ENCODE assay signal across 13 mouse cellular contexts in the genomic region with DNA sequence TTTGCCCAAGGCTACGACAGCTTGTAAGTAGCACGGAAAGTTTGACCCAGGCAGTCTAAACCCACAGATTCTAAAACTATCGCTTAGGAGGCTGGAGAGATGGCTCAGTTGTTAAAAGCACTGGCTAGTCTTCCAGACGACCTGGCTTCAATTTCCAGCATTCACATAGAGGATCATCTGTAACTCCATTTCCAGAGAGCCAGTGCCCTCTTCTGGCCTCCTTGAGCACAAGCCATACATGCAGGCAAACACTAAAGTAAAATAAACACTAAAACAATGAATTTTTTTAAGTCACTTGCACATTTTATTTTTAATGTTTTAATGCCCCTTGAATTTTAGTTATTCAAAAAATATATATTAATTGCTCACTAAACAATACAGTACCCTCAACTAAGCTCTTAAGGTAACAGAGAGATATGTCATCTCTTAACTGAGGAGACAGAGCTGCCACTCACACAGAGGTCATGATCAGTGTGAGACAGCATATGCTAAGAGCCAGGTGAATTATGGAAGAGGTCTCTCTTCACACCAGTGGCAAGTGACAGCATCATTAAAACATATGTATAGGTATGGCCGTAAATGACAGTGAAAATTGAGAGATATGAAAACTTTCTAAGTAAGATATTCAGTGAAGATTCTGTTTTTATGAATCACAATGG. TPM values are rescaled to one million over a fixed set of nuclear protein-coding genes. Genes with fewer than 3 reads are reported as not detected.
DNase-seq lines count a peak whose midpoint lies in the region; TF ChIP-seq lines count a peak whose summit lies in the region.
"Had no signal": no experiment of that assay in that cellular context is flagged by ENCODE, and none has a peak within 500 bp of the region (broad histone marks: within the 10 kb centered on the region; RNA-seq: fewer than 3 reads in every experiment).

No protein-coding gene starts in this region.

- TF ChIP-seq EP300 in CH12.LX (IDR thresholded peaks at IDR 0.05; ENCODE audit: low read length) = no peak

- H3K4me3 ChIP-seq in kidney, adult 2 months (ENCODE audit: insufficient read depth, low read depth, low read length) = no peak overlapping the region
- H3K4me3 ChIP-seq in CH12.LX (replicated peaks in 1 of 3; ENCODE audit: low read depth in 2 of 3, low read length in 2 of 3, poor library complexity in 1 of 3) = no peak overlapping the region
- H3K4me3 ChIP-seq in limb, embryonic 10.5 days = no peak overlapping the region
- H3K4me3 ChIP-seq: kidney, embryonic 15.5 days; neural tube, embryonic 12.5 days had no signal

- dilution Hi-C loops in CH12.LX (cut with MboI; ENCODE audit: extremely low pct_ligation_motif_present, extremely low pct_unique_long_range_greater_than_20kb, low sequenced_read_pairs) = no loop called here

- no peaks in the 10 kb centered on the region for H3K36me3 ChIP-seq in kidney, adult 2 months (ENCODE audit: control insufficient read depth, insufficient read depth, low read length)
- H3K36me3 ChIP-seq in CH12.LX (replicated peaks in 1 of 2; ENCODE audit: control insufficient read depth in 1 of 2, insufficient read depth in 1 of 2, low read length in 1 of 2) = no peaks in the 10 kb centered on the region
- H3K36me3 ChIP-seq in limb, embryonic 10.5 days = no peaks in the 10 kb centered on the region
- H3K36me3 ChIP-seq: kidney, embryonic 15.5 days; neural tube, embryonic 12.5 days had no signal

- peak; percentile 53 for TF ChIP-seq CTCF in kidney, adult 2 months (conservative IDR thresholded peaks at IDR 0.05; ENCODE audit: insufficient read depth, insufficient read length, low read depth, low read length)
- TF ChIP-seq CTCF in CH12.LX (conservative IDR thresholded peaks at IDR 0.05 in 1 of 2, IDR thresholded peaks at IDR 0.05 in 1 of 2; ENCODE audit: low read depth in 2 of 2, low read length in 2 of 2) = peak in 1 of 2 experiments; percentile 62; a peak in 2 of 4 replicates

- H3K9me3 ChIP-seq in CH12.LX (replicated peaks; ENCODE audit: low read length) = no peaks in the 10 kb centered on the region
- no peaks in the 10 kb centered on the region for H3K9me3 ChIP-seq in limb, embryonic 10.5 days (replicated peaks)
- H3K9me3 ChIP-seq: kidney, embryonic 15.5 days; neural tube, embryonic 12.5 days had no signal

- H3K4me1 ChIP-seq in kidney, adult 2 months (ENCODE audit: control insufficient read depth, insufficient read depth, low read length) = no peaks in the 10 kb centered on the region
- H3K4me1 ChIP-seq in CH12.LX (ENCODE audit: control insufficient read depth in 1 of 2, insufficient read depth in 2 of 2) = peaks cover 0 to 41% of the 10 kb centered on the region in 2 experiments; a peak in 2 of 4 replicates
- peaks cover 19% of the 10 kb centered on the region for H3K4me1 ChIP-seq in limb, embryonic 10.5 days
- H3K4me1 ChIP-seq: kidney, embryonic 15.5 days; neural tube, embryonic 12.5 days had no signal

- TF ChIP-seq RAD21 in CH12.LX (IDR thresholded peaks at IDR 0.05; ENCODE audit: low read depth, low read length) = peak; percentile 65

- no peak for TF ChIP-seq POLR2A in kidney, adult 2 months (IDR thresholded peaks at IDR 0.05; ENCODE audit: low read depth, low read length)
- no peak for TF ChIP-seq POLR2A in CH12.LX (IDR thresholded peaks at IDR 0.05; ENCODE audit: low read depth, low read length)

- no peaks in the 10 kb centered on the region for H3K79me2 ChIP-seq in CH12.LX (replicated peaks; ENCODE audit: control insufficient read depth, extremely low read depth, insufficient read depth, poor library complexity, severe bottlenecking)

- H3K4me2 ChIP-seq in CH12.LX (ENCODE audit: insufficient read depth, low read depth, poor library complexity, severe bottlenecking) = no peak overlapping the region
- H3K4me2 ChIP-seq: kidney, embryonic 15.5 days; neural tube, embryonic 12.5 days had no signal

- WGBS in kidney, adult 2 months = 67% methylated on average over 5 of the region's 5 CpGs
- 49% methylated on average over 5 of the region's 5 CpGs for WGBS in limb, embryonic 10.5 days

- no peak overlapping the region for H3K27ac ChIP-seq in kidney, adult 2 months (ENCODE audit: insufficient read depth, low read depth, low read length)
- no peak overlapping the region for H3K27ac ChIP-seq in CH12.LX (ENCODE audit: insufficient read depth, low read depth)
- H3K27ac ChIP-seq in limb, embryonic 10.5 days = no peak overlapping the region
- H3K27ac ChIP-seq: kidney, embryonic 15.5 days; neural tube, embryonic 12.5 days had no signal

- no peak overlapping the region for H3K9ac ChIP-seq in CH12.LX (ENCODE audit: insufficient read depth, low read depth)
- H3K9ac ChIP-seq: kidney, embryonic 15.5 days; neural tube, embryonic 12.5 days had no signal

- in situ Hi-C loops in CH12.LX (cut with MboI; ENCODE audit: low pct_ligation_motif_present, low pct_unique_long_range_greater_than_20kb, low sequenced_read_pairs) = loop anchor here (10.0 to 25.0 kb wide), 3 partner anchors 356 to 1008 kb away; a partner anchor contains a TSS

- no peaks in the 10 kb centered on the region for H3K27me3 ChIP-seq in kidney, adult 2 months (replicated peaks; ENCODE audit: control insufficient read depth, insufficient read depth, low read length)
- no peaks in the 10 kb centered on the region for H3K27me3 ChIP-seq in CH12.LX (replicated peaks)
- no peaks in the 10 kb centered on the region for H3K27me3 ChIP-seq in limb, embryonic 10.5 days (ENCODE audit: low read depth, poor library complexity, severe bottlenecking)
- H3K27me3 ChIP-seq: kidney, embryonic 15.5 days; neural tube, embryonic 12.5 days had no signal

- no peak for DNase-seq in kidney, adult 2 months
- DNase-seq in kidney, postnatal 14 days = no peak
- peak; percentile 37 for DNase-seq in CH12.LX (ENCODE audit: extremely low read depth)
- DNase-seq in R1 (ENCODE audit: low read depth, low spot score) = peak; percentile 18
- DNase-seq in limb, embryonic 10.5 days (ENCODE audit: low spot score) = peak; percentile 52
- DNase-seq in layer of hippocampus, postnatal 14 days (ENCODE audit: low spot score in 2 of 2) = no peak
- DNase-seq in gastrocnemius, postnatal 10 days = no peak
- no peak for DNase-seq in heart, adult 8-10 months (ENCODE audit: low spot score)
- DNase-seq: lung, adult 2 months had no signal

TF ChIP-seq in CH12.LX, 34 proteins besides CTCF, POLR2A, EP300 and RAD21:
- TF ChIP-seq TBP (conservative IDR thresholded peaks at IDR 0.05; ENCODE audit: low read depth, low read length) (no peak), JUND (conservative IDR thresholded peaks at IDR 0.05; ENCODE audit: low read depth, low read length) (no peak), NRF1 (IDR thresholded peaks at IDR 0.05; ENCODE audit: low read depth, low read length) (no peak), IRF4 (IDR thresholded peaks at IDR 0.05; ENCODE audit: low read depth, low read length) (no peak), NELFE (IDR thresholded peaks at IDR 0.05; ENCODE audit: low read depth, low read length) (no peak)

RNA-seq across cellular contexts. Expression of a gene that starts 30.8 kb away (rescaled TPM):
- 0.11 and 1.6 TPM in 2 replicates for polyA plus RNA-seq in kidney, adult 2 months (2012; rRNA removed)
- total RNA-seq in CH12.LX (2012; rRNA removed) (not detected in 2 replicates), CH12.LX (2014; rRNA removed) (not detected in 2 replicates)
- polyA plus RNA-seq in CH12.LX (2012; ENCODE audit: insufficient read length, low read depth) = not detected in 2 replicates
- polyA plus RNA-seq in limb, embryonic 10.5 days (2016; fragmentation: Nextera tagmentation; extraction: Ambion mirVana) = 22.2 and 23.3 TPM in 2 replicates
- 1 to 10 TPM; 1.0 to 3.8 TPM for total RNA-seq in layer of hippocampus, postnatal 14 days (2021)
- 100 to 1,000 TPM; 466 to 536 TPM for total RNA-seq in gastrocnemius, postnatal 10 days (2021)
- 100 to 1,000 TPM; 135 to 199 (median 160) TPM for total RNA-seq in heart, adult 8-10 months (2022)

RNA-seq across cellular contexts. Expression of a gene that starts 31.8 kb away (rescaled TPM):
- polyA plus RNA-seq in kidney, adult 2 months (2012; rRNA removed) = not detected in 2 replicates
- total RNA-seq in CH12.LX (2012; rRNA removed) (not detected in 2 replicates), CH12.LX (2014; rRNA removed) (not detected in 2 replicates)
- polyA plus RNA-seq in CH12.LX (2012; ENCODE audit: insufficient read length, low read depth) = not detected in 2 replicates
- polyA plus RNA-seq in limb, embryonic 10.5 days (2016; fragmentation: Nextera tagmentation; extraction: Ambion mirVana) = not detected in 2 replicates
- total RNA-seq in layer of hippocampus, postnatal 14 days (2021) = not detected
- not detected for total RNA-seq in gastrocnemius, postnatal 10 days (2021)
- not detected for total RNA-seq in heart, adult 8-10 months (2022)
- polyA plus RNA-seq: forebrain, embryonic 11.5 days; heart, embryonic 16.5 days; kidney, embryonic 15.5 days; lung, adult 2 months; neural tube, embryonic 12.5 days had no signal

Comparison
In these comparisons a context has a peak if more than half of its experiments do, and no peak if none do; other contexts are left out.
1. DNase-seq: peak in CH12.LX (single experiment), R1 (single experiment) and limb, embryonic 10.5 days (single experiment); none in kidney, adult 2 months (single experiment), kidney, postnatal 14 days (single experiment), layer of hippocampus, postnatal 14 days (0 of 2), gastrocnemius, postnatal 10 days (single experiment) and heart, adult 8-10 months (single experiment).
2. RNA of a gene that starts 30.8 kb away (total RNA-seq): 466 to 536 TPM in gastrocnemius, postnatal 10 days and 135 to 199 TPM in heart, adult 8-10 months; 1.0 to 3.8 TPM in layer of hippocampus, postnatal 14 days and not detected in CH12.LX; every median in the first group is over 10 times any median in the second.